In the genomic region with DNA sequence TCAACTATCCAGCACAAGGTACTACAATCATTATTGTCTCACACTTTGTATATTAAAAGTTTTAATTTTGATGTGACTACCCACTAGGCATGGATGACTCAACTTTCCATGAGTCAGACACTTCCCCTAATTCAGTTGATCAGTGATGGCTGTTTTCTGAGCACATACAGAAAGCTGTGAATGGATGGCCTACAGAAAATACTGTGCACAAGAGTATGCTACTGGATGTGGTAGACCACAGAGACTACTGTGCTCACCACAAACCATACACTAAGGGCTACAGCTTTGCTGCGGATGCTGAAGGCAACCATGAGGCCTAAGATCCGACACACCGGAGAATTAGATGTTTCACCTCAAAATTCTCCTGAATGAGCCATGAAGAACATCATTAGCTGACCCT, we compare ENCODE assay signal across 19 mouse cellular contexts.
"Had no signal": no experiment of that assay in that cellular context is flagged by ENCODE, and none has a peak within 500 bp of the region (broad histone marks: within the 10 kb centered on the region; RNA-seq: fewer than 3 reads in every experiment).

No protein-coding gene starts in this region.

- DNase-seq: lung, adult 18-20 months; lung, embryonic 14.5 days; lung, postnatal 10 days; lung, postnatal 4 days; midbrain, embryonic 14.5 days; retina, postnatal 1 day; right cerebral cortex, adult 18-20 months; right cerebral cortex, postnatal 25 days; right cerebral cortex, postnatal 4 days; spleen, adult 18-20 months; thymus, adult 18-20 months; thymus, postnatal 14 days; thymus, postnatal 4 days had no signal

- H3K27ac ChIP-seq: midbrain, embryonic 10.5 days; midbrain, embryonic 12.5 days; neural tube, embryonic 13.5 days; neural tube, embryonic 15.5 days had no signal

- H3K4me2 ChIP-seq: lung, embryonic 14.5 days; midbrain, embryonic 12.5 days; neural tube, embryonic 13.5 days; neural tube, embryonic 15.5 days had no signal

- ATAC-seq: midbrain, embryonic 16.5 days had no signal

- H3K9ac ChIP-seq: lung, embryonic 14.5 days; midbrain, embryonic 12.5 days; neural tube, embryonic 13.5 days; neural tube, embryonic 15.5 days had no signal

- H3K4me3 ChIP-seq: midbrain, embryonic 10.5 days; midbrain, embryonic 12.5 days; myocyte; neural tube, embryonic 13.5 days; neural tube, embryonic 15.5 days had no signal

- H3K27me3 ChIP-seq: midbrain, embryonic 12.5 days; neural tube, embryonic 13.5 days; neural tube, embryonic 15.5 days had no signal

- H3K9me3 ChIP-seq: midbrain, embryonic 10.5 days; midbrain, embryonic 12.5 days; neural tube, embryonic 13.5 days; neural tube, embryonic 15.5 days had no signal

- H3K36me3 ChIP-seq: midbrain, embryonic 10.5 days; midbrain, embryonic 12.5 days; neural tube, embryonic 13.5 days; neural tube, embryonic 15.5 days had no signal

- H3K4me1 ChIP-seq: midbrain, embryonic 10.5 days; midbrain, embryonic 12.5 days; neural tube, embryonic 13.5 days; neural tube, embryonic 15.5 days had no signal
